Mouse (Mus musculus) splenic B cell, adult 2 months (primary cell): Measurements from ENCODE around the gene Cnnm1.

ENCODE experiments used
- DNase-seq: peaks from one replicate; pipeline ENCODE4 v3.0.0-alpha.2; 2011; ENCODE audit warnings: low read depth, low spot score
- H3K27me3 ChIP-seq: 2 replicates; pipeline ENCODE4 v1.6.1; 2012; ENCODE audit warnings: mild to moderate bottlenecking, low read length, moderate library complexity, mixed read lengths; ENCODE audit not compliant: control insufficient read depth, poor library complexity, insufficient read depth, severe bottlenecking
- H3K36me3 ChIP-seq: 2 replicates; pipeline ENCODE4 v1.6.1; 2012; ENCODE audit warnings: mild to moderate bottlenecking, low read length, moderate library complexity, mixed read lengths; ENCODE audit not compliant: control insufficient read depth, poor library complexity, insufficient read depth, severe bottlenecking

The Cnnm1 gene

GRCm38 (mm10) chr19:43453025-43453424 is 12.8 kb downstream of the Cnnm1 start:
- no peak for DNase-seq
- Histone ChIP-seq H3K36me3 (no peaks in the 10 kb centered on the region), H3K27me3 (no peaks in the 10 kb centered on the region)

GRCm38 (mm10) chr19:43459948-43460347 is 19.7 kb downstream of the Cnnm1 start:
- Histone ChIP-seq H3K36me3 (no peaks in the 10 kb centered on the region), H3K27me3 (no peaks in the 10 kb centered on the region)
- no peak for DNase-seq

GRCm38 (mm10) chr19:43460481-43460880 is 20.2 kb downstream of the Cnnm1 start:
- DNase-seq: no peak
- no peaks in the 10 kb centered on the region for H3K36me3 ChIP-seq
- H3K27me3 ChIP-seq: no peaks in the 10 kb centered on the region

GRCm38 (mm10) chr19:43462141-43462540 is 21.9 kb downstream of the Cnnm1 start:
- no peak for DNase-seq
- no peaks in the 10 kb centered on the region for H3K36me3 ChIP-seq
- H3K27me3 ChIP-seq: no peaks in the 10 kb centered on the region

- Histone ChIP-seq H3K36me3 (no peaks in the 10 kb centered on the region), H3K27me3 (no peaks in the 10 kb centered on the region)
- DNase-seq: no peak
These were observed 23.5 kb downstream of the Cnnm1 start for GRCm38 (mm10) chr19:43463546-43464293.

- Histone ChIP-seq H3K36me3 (no peaks in the 10 kb centered on the region), H3K27me3 (no peaks in the 10 kb centered on the region)
- no peak for DNase-seq
These were observed 24.1 kb downstream of the Cnnm1 start for GRCm38 (mm10) chr19:43464294-43464687.

GRCm38 (mm10) chr19:43465076-43465475 is 24.8 kb downstream of the Cnnm1 start:
- Histone ChIP-seq H3K27me3 (no peaks in the 10 kb centered on the region), H3K36me3 (no peaks in the 10 kb centered on the region)
- no peak for DNase-seq

- DNase-seq: no peak
- no peaks in the 10 kb centered on the region for H3K36me3 ChIP-seq
These were observed 25.5 kb downstream of the Cnnm1 start for GRCm38 (mm10) chr19:43465601-43466255.

GRCm38 (mm10) chr19:43467927-43468685 is 27.9 kb downstream of the Cnnm1 start:
- no peak for DNase-seq
- Histone ChIP-seq H3K36me3 (no peaks in the 10 kb centered on the region), H3K27me3 (no peaks in the 10 kb centered on the region)

More at GRCm38 (mm10) chr19:43465601-43466255, 25.5 kb downstream of the Cnnm1 start:
- H3K27me3 ChIP-seq: no peaks in the 10 kb centered on the region

GRCm38 (mm10) chr19:43469333-43469732 is 29.1 kb downstream of the Cnnm1 start:
- Histone ChIP-seq H3K36me3 (no peaks in the 10 kb centered on the region), H3K27me3 (no peaks in the 10 kb centered on the region)
- no peak for DNase-seq

GRCm38 (mm10) chr19:43472331-43472730 is 32.1 kb downstream of the Cnnm1 start:
- Histone ChIP-seq H3K27me3 (no peaks in the 10 kb centered on the region), H3K36me3 (no peaks in the 10 kb centered on the region)
- DNase-seq: no peak

- no peak for DNase-seq
- no peaks in the 10 kb centered on the region for H3K36me3 ChIP-seq
- H3K27me3 ChIP-seq: no peaks in the 10 kb centered on the region
These were observed 32.5 kb downstream of the Cnnm1 start for GRCm38 (mm10) chr19:43472781-43473180.

- DNase-seq: no peak
- H3K27me3 ChIP-seq: no peaks in the 10 kb centered on the region
These were observed 35.4 kb downstream of the Cnnm1 start for GRCm38 (mm10) chr19:43475642-43476041.

GRCm38 (mm10) chr19:43476063-43476462 is 35.8 kb downstream of the Cnnm1 start:
- DNase-seq: no peak
- H3K27me3 ChIP-seq: no peaks in the 10 kb centered on the region
- no peaks in the 10 kb centered on the region for H3K36me3 ChIP-seq

More at GRCm38 (mm10) chr19:43475642-43476041, 35.4 kb downstream of the Cnnm1 start:
- no peaks in the 10 kb centered on the region for H3K36me3 ChIP-seq

- H3K27me3 ChIP-seq: no peaks in the 10 kb centered on the region
- DNase-seq: no peak
- H3K36me3 ChIP-seq: no peaks in the 10 kb centered on the region
These were observed 37.2 kb downstream of the Cnnm1 start for GRCm38 (mm10) chr19:43477436-43477835.
